Mouse (Mus musculus): ENCODE results near the gene Ercc2. TPM values are rescaled to one million over a fixed set of nuclear protein-coding genes. Genes with fewer than 3 reads are reported as not detected.

Gene Ercc2
- polyA plus RNA-seq, 2 experiments = 4.6 to 11.7 TPM

DNA sequence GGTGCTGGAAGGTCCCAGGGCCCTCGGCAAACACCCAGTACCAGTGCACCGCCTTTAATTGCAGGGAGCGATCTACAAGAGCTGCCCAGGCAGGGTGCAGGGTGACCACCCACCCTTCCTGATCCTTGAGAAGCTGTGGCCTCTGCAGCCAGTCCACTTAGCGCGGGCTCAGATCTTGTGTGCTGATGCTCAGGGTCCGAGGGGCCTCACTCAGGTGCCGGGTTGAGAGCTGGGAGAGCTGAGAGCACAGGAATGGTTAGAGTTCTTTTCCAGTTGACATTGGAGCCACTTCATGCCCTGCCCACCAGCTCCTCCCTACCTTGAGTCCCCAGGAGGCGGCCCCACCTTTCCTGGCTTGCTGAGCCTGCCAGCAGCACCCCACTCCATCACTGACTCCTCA is 12.7 kb downstream of the Ercc2 start:
- H3K9me3 ChIP-seq (ENCODE audit: control insufficient read depth, low read length) = no peaks in the 10 kb centered on the region
- H3K27ac ChIP-seq = no peak overlapping the region
- no peaks in the 10 kb centered on the region for H3K4me1 ChIP-seq (replicated peaks; ENCODE audit: control insufficient read depth in 2 of 2, insufficient read depth in 2 of 2, low read length in 1 of 2)
- ATAC-seq (ENCODE audit: insufficient read depth) (no peak), DNase-seq (ENCODE audit: low read depth in 3 of 3, low spot score in 3 of 3) (no peak)
- H3K4me3 ChIP-seq (ENCODE audit: insufficient read depth in 1 of 2, low read depth in 2 of 2, low read length in 2 of 2) = no peak overlapping the region
- H3K36me3 ChIP-seq (replicated peaks; ENCODE audit: control insufficient read depth, insufficient read depth, low read depth) = peaks cover 9% of the 10 kb centered on the region; the same call in 1 of the 2 replicates
- H3K27me3 ChIP-seq (ENCODE audit: control insufficient read depth, insufficient read depth, low read length) = no peaks in the 10 kb centered on the region
- WGBS (ENCODE audit: insufficient replicate concordance) = 71% methylated on average over 8 of the region's 8 CpGs
- no peak for TF ChIP-seq EP300 (IDR thresholded peaks at IDR 0.05; ENCODE audit: low read depth)
- no peak overlapping the region for H3K4me2 ChIP-seq (ENCODE audit: low read depth)
- no peak overlapping the region for H3K9ac ChIP-seq (replicated peaks)

DNA sequence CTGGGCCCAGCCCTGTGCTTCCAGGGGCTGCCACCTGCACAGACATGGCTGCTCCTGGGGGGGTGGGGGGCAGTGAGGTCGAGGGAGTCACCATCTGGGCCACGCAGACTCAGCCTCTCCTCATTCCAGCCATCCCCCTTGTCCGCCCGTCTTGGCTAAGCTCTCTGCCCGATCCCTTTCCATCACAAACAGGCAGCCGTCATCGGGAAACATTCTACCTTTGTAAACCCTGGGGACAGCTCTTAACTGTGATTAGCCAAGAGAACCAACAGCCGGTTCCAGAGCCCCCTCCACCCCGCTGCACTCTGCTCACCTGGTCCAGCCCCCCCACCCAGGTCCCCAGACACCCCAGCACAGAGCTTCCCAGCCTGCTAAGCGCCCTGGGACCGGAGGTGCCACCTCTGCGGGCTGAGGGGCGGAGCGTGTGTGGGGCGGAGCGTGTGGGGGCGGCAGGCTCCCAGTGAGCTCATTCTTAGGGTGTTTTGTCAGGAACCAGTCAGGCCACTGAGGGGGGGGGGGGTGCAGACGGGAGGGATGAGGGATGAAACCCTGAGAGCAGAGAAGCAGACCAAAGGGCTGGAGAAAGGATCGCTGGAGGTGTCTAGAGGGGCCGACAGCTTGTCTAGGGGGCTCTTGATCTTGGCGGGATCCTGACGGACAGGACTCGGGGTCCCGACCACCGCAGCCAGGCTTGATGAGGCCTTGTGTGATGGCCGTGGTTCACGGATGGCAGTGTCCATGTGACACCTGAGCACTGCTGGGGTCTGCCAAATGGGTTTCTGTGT is 17.9 kb downstream of the Ercc2 start:
- peaks cover 28% of the 10 kb centered on the region for H3K27me3 ChIP-seq (ENCODE audit: control insufficient read depth, insufficient read depth, low read length)
- H3K9me3 ChIP-seq (ENCODE audit: control insufficient read depth, low read length) = peaks cover 2% of the 10 kb centered on the region
- no peak overlapping the region for H3K27ac ChIP-seq
- ATAC-seq (ENCODE audit: insufficient read depth) (no peak), DNase-seq (ENCODE audit: low read depth in 3 of 3, low spot score in 3 of 3) (no peak)
- TF ChIP-seq EP300 (IDR thresholded peaks at IDR 0.05; ENCODE audit: low read depth) (no peak), CTCF (IDR thresholded peaks at IDR 0.05; ENCODE audit: low read depth) (no peak)
- H3K4me2 ChIP-seq (ENCODE audit: low read depth) = peak overlapping the region; percentile 51
- H3K4me1 ChIP-seq (replicated peaks; ENCODE audit: control insufficient read depth in 2 of 2, insufficient read depth in 2 of 2, low read length in 1 of 2) = peaks cover 0 to 2% of the 10 kb centered on the region in 2 experiments; a peak in 1 of 4 replicates
- H3K36me3 ChIP-seq (replicated peaks; ENCODE audit: control insufficient read depth, insufficient read depth, low read depth) = no peaks in the 10 kb centered on the region; the same call in 1 of the 2 replicates
- H3K9ac ChIP-seq (replicated peaks) = no peak overlapping the region
- H3K4me3 ChIP-seq (ENCODE audit: insufficient read depth in 1 of 2, low read depth in 2 of 2, low read length in 2 of 2) = peak overlapping the region in 1 of 2 experiments; percentile 10; a peak in 1 of 4 replicates
- WGBS (ENCODE audit: insufficient replicate concordance) = 7% methylated on average over 27 of the region's 27 CpGs

DNA sequence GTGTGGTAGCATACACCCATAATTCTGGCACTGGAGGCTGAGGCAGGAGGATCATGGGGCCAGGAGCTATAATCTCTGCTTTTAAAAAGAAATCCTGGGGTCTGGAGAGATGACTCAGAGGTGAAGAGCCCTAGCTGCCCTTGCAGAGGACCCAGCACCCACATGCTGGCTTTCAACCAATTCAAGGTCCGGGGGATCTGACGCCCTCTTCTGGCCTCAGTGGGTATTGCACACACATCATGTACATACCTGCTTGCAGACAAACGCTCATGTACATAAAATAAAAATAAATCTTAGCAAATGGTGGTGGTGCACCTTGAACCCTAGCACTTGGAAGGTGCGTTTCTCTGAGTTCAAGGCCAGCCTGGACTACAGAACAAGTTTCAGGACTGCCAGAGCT is 19.1 kb downstream of the Ercc2 start:
- no peak overlapping the region for H3K4me2 ChIP-seq (ENCODE audit: low read depth)
- H3K4me1 ChIP-seq (replicated peaks; ENCODE audit: control insufficient read depth in 2 of 2, insufficient read depth in 2 of 2, low read length in 1 of 2) = peaks cover 0 to 2% of the 10 kb centered on the region in 2 experiments; a peak in 1 of 4 replicates
- peaks cover 2% of the 10 kb centered on the region for H3K9me3 ChIP-seq (ENCODE audit: control insufficient read depth, low read length)
- H3K27me3 ChIP-seq (ENCODE audit: control insufficient read depth, insufficient read depth, low read length) = peaks cover 34% of the 10 kb centered on the region
- no peaks in the 10 kb centered on the region for H3K36me3 ChIP-seq (replicated peaks; ENCODE audit: control insufficient read depth, insufficient read depth, low read depth)
- H3K9ac ChIP-seq (replicated peaks) = no peak overlapping the region
- DNase-seq (ENCODE audit: low read depth in 3 of 3, low spot score in 3 of 3) (no peak), ATAC-seq (ENCODE audit: insufficient read depth) (no peak)
- TF ChIP-seq EP300 (IDR thresholded peaks at IDR 0.05; ENCODE audit: low read depth) (no peak), CTCF (IDR thresholded peaks at IDR 0.05; ENCODE audit: low read depth) (peak; percentile 50)
- H3K27ac ChIP-seq = no peak overlapping the region
- H3K4me3 ChIP-seq (ENCODE audit: insufficient read depth in 1 of 2, low read depth in 2 of 2, low read length in 2 of 2) = no peak overlapping the region
- WGBS (ENCODE audit: insufficient replicate concordance) = 57% methylated on average over 4 of the region's 4 CpGs

DNA sequence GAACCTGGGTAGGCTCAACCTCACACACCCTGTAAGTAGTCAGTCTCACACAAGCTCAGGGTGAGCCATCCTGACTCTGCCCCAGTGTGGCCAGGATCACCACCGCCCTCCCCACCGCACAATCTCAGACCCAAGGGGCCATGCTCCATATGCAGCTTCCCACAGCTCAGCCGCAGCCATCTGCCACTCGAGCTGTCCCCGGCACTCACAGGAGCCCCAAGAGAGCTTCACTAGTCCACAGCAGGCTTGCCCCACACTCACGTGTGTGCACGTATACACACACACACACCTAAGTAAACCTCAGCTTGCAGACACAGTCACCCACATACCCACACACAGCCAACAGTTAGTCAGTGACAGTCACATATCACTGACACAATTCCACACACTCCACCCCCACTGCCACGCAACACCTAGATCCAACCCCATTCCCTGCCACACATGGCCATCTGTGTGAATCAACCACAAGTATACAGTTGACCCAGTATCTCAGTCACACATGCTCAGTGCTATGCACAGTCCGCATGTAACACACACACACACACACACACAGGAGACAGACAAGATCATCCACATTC is 20.8 kb downstream of the Ercc2 start:
- no peak overlapping the region for H3K4me3 ChIP-seq (ENCODE audit: insufficient read depth in 1 of 2, low read depth in 2 of 2, low read length in 2 of 2)
- DNase-seq (ENCODE audit: low read depth in 3 of 3, low spot score in 3 of 3) (no peak), ATAC-seq (ENCODE audit: insufficient read depth) (no peak)
- 71% methylated on average over 9 of the region's 9 CpGs for WGBS (ENCODE audit: insufficient replicate concordance)
- H3K27ac ChIP-seq = no peak overlapping the region
- peaks cover 0 to 2% of the 10 kb centered on the region in 2 experiments; a peak in 1 of 4 replicates for H3K4me1 ChIP-seq (replicated peaks; ENCODE audit: control insufficient read depth in 2 of 2, insufficient read depth in 2 of 2, low read length in 1 of 2)
- H3K9ac ChIP-seq (replicated peaks) = no peak overlapping the region
- no peak overlapping the region for H3K4me2 ChIP-seq (ENCODE audit: low read depth)
- H3K36me3 ChIP-seq (replicated peaks; ENCODE audit: control insufficient read depth, insufficient read depth, low read depth) = no peaks in the 10 kb centered on the region
- H3K9me3 ChIP-seq (ENCODE audit: control insufficient read depth, low read length) = peaks cover 2% of the 10 kb centered on the region
- TF ChIP-seq CTCF (IDR thresholded peaks at IDR 0.05; ENCODE audit: low read depth) = no peak
- no peak for TF ChIP-seq EP300 (IDR thresholded peaks at IDR 0.05; ENCODE audit: low read depth)
- peaks cover 34% of the 10 kb centered on the region for H3K27me3 ChIP-seq (ENCODE audit: control insufficient read depth, insufficient read depth, low read length)

DNA sequence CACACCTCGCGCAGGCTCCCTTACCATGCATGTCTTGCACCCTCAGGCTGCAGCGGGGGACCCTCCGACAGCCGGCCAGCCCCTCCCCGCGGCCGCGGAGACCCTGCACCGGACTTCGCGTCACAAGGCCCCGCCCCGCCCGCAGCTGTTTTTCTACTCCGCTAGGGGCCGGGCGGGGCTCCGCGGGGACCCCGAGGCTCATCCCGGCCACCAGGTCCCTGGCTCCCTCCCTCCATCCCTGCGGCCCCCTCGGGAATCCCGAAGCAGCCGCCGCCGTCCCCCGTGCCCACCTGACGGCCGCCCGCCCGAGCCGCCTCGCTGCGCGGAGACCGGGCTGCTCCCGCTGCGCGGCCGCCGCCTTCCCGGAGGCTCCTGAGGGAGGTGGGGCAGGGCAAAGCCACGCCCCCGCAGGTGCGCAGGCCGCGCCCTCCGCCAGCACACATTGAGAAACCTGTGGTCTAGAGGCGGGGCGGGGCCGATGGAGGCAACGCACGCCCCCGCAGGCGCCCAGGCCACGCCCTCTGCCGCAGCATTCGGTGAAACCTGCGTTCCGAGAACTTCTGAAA is 22.0 kb downstream of the Ercc2 start, which contains the start of gene Klc3:
Gene Klc3 (minus strand): TSS at position 374 of the 566 bp plus-strand sequence.
- WGBS (ENCODE audit: insufficient replicate concordance) = 1% methylated on average over 62 of the region's 62 CpGs
- no peak for TF ChIP-seq EP300 (IDR thresholded peaks at IDR 0.05; ENCODE audit: low read depth)
- no peak for TF ChIP-seq CTCF (IDR thresholded peaks at IDR 0.05; ENCODE audit: low read depth)
- Histone ChIP-seq H3K27ac (no peak within 1 kb of the TSS), H3K9me3 (ENCODE audit: control insufficient read depth, low read length) (peaks cover 2% of the 10 kb centered on the region), H3K36me3 (replicated peaks; ENCODE audit: control insufficient read depth, insufficient read depth, low read depth) (no peaks in the 10 kb centered on the region), H3K9ac (replicated peaks) (no peak within 1 kb of the TSS), H3K4me3 (ENCODE audit: insufficient read depth in 1 of 2, low read depth in 2 of 2, low read length in 2 of 2) (peak within 1 kb of the TSS; percentile 24 to 48), H3K4me1 (replicated peaks; ENCODE audit: control insufficient read depth in 2 of 2, insufficient read depth in 2 of 2, low read length in 1 of 2) (peaks cover 0 to 2% of the 10 kb centered on the region in 2 experiments; a peak in 1 of 4 replicates), H3K27me3 (ENCODE audit: control insufficient read depth, insufficient read depth, low read length) (peaks cover 34% of the 10 kb centered on the region), H3K4me2 (ENCODE audit: low read depth) (peak within 1 kb of the TSS; percentile 83)
- DNase-seq (ENCODE audit: low read depth in 3 of 3, low spot score in 3 of 3) (peak; percentile 34 to 73 (median 40)), ATAC-seq (ENCODE audit: insufficient read depth) (peak; percentile 73)

All from liver, embryonic 14.5 days (tissue).